Mouse (Mus musculus) heart, adult 9 months (tissue): ENCODE results near the gene Hacd2.

Experiments
- DNase-seq, 2 experiments: peaks; one replicate each; pipeline ENCODE4 v3.0.0; 2022; ENCODE audit warnings: low spot score in 2 of 2

Hacd2 gene

DNA sequence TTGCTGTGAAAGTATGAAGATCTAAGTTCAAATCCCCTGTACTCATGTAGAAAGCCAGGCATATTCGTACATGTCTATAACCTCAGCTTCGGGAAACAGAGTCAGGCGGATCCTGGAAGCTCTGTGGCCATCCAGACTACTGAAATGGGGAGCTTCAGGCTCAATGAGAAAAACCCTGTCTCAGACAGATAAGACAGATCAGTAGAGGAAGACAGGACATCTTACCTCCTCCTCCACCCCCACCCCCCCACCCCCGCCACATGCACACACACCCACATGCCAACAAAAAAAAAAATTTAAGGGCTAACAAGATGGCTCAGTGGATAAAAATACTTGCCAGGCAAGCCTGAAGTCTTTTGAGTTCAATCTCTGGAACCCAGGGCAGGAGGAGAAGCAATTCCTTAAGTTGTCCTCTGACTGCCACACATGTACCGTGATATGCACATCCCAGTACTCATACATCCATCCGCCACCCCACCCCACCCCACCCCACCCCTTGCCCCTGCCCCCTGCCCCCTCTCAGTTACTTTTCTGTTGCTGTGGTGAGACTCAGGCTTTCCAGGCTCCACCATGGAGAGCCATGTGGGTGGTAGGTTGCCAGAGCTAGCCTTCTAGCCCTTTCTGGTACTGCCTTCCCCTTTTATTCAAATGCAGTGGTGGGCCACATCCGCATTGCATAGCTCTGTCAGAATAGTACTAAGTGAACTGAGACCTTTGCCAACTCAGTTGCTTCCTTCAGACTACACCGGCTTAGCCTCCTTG lies 32.4 kb downstream of the Hacd2 start:
- DNase-seq = no peak

DNA sequence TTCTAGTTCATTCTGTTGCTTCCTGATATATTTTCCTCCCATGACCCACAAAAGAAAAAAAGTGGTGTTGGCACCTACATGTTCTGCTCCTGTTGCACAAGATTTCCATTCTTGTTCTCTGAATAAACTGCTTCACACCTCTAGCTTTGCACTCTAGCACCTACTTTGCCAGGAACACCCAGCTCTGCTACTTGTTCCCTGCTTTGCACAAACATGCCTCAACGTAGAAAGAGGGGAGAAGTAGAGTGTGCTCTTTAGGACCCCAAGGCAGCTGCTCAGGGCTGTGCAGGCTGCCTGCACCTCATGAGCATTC lies 32.9 kb downstream of the Hacd2 start:
- DNase-seq = no peak

DNA sequence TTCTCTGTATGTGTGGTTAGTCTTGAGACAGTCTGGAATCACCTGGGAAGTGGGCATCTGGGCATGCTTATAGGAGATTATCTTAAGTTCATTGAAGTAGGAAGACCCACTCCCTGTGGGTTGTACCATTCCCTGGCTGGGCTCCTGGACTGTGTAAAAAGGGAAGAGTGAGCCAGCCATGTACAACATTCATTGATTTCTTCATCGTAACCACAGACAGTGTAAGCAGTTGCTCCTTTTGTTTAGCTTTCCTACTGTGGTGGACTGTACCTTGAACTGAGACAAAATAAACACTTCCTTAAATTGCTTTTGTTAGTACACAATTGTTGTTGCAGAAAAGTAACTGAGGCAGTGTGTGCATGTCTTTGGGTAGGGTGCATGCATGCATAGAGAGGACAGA lies 33.6 kb downstream of the Hacd2 start:
- DNase-seq = no peak

DNA sequence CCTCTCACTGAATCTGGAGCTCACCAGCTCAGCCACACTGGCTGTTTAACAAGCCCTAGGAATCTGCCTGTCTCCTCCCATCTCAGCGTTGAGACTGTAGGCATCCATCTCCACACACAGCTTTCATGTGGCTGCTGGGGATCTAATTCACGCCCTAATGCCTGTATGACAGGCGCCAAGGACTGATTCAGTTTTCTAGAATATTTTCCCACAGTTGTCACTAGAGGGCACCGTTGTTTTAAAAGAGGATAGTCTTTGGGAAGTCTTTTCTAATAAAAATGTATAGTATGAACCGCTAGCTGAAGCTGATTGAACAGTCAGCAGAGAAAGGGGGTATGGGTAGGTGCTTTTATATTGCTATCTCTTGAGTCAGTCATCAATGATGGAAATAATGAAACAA lies 34.1 kb downstream of the Hacd2 start:
- peak; percentile 7 to 37 for DNase-seq

DNA sequence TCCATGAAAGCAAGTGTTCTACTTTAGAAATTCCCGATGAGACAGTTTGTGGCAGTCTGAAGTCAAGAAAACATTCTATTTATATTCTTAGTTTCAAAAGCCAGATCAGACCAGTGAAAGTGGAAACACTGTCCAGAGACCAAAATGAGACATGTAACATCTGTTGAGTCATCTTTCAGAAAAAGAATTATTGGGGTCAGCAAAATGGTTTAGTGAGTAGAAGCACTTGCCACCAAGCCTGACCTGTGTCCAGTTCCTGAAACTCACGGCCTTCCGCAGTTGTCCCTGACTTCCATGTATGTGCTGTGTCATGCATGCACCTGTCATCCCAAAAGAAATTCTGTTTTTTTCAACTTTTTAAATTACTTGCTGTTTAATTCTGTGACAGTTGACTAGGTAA lies 34.6 kb downstream of the Hacd2 start:
- DNase-seq = no peak

DNA sequence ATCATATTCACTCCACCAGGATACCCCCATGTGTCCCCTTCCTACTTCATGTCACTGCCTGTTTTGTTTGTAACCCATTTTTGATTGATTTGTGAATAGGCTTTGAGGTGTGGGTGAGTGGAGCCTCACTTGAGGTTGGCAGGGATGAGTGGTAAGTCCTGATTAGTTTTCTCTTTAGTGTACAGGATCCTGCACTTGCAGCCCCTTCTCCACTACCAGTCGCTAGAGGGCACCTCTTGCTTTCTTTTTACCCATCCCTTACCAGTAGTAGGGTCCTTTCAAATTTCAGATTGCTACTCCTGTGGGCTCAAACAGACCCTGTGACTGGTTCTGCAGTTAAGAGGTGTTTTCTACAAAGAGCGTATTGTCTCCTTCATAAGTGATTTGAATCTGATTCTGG lies 38.8 kb downstream of the Hacd2 start:
- no peak for DNase-seq

DNA sequence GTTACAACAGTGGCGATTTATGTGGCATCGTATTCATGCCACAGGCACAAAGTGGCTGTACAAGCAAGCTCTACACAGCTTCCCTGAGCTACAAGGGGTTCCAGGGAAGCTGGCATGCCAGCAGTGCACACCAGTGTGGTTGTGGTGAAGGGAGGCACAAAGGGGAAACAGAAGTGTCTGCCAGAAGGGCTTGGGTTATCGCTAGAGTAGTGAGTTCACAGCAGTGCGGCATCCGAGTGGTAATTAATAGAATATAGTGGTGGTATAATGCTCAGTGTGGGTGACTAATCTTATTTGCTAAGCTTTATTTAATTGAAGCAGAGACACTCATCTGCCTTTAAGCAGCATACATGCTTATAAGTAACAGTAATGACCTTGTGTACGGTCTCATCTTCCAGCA lies 43.5 kb downstream of the Hacd2 start:
- no peak for DNase-seq

DNA sequence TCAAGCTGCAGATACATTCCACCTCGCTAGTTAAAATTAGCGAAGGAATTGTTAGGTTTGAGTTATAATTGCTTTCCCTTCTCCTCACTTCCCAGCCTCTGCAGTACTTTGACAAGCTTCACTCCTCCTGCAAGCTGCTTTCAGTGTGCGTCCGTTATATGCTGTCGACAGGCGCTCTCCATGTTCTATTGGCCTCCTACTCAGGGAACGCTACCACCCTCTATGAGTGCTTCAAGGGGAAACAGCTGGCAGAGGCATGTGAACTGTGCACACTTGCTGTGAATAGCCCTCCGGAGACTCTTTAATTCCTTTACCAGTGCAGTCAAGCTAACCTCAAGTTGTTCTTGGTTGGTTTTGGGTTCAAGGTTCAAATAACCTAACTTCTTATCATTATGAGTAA lies 44.9 kb downstream of the Hacd2 start:
- DNase-seq = peak; percentile 5 to 11

DNA sequence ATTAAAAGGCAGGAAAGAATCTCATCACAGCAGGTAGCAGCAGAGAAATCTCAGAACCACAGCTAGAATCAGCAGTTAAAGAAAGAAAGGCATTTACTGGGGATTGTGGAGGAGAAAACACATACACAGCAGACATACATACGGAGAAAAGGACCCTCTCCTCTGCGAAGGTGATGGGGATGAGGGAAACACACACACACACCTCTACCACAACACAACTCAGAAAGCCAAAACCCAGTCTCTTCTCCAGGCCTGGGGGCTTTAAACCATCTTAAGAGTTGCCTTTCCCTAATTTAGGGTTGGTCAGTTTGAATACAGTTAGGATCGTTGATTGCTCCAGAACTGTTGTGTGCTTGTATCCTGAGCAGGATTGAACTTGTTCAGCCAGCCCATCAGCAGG lies 45.4 kb downstream of the Hacd2 start:
- no peak for DNase-seq

DNA sequence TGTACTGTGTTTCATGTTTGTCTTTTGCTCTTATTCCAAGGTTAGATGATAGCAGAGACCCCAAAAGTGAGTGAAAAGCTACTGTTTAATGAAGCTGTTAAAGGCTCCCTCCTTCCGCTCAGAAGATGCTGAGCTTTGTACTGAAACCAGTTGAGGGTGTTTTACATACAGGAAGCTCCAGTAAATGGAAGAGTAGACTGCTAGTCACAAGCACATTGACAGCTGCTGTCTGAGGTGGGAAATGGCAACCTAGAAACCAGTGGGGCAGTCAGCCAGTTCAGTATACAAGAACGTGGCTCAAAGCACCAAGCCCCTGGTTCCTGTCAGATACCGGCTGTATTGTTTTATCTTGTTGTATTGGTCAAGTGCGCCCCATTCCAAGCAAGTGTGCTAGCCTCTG lies 46.7 kb downstream of the Hacd2 start:
- no peak for DNase-seq

DNA sequence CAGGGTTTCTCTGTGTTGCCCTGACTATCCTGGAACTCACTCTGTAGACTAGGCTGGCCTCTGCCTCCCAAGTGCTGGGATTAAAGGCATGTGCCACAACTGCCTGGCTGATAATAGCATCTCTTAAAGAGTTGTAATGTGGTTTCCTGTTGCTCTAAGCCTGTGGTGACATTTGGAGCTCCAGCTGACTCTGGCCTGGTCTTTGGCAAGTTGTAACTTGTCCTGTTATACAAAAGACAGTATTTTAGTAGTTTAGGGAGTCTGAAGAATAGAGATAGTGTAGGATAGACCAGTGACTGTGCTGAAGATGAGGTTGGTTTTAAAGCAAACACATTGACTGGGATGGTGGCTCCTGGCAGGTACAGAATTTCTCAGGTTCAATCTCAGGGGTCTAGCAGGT lies 52.2 kb downstream of the Hacd2 start:
- DNase-seq = no peak

DNA sequence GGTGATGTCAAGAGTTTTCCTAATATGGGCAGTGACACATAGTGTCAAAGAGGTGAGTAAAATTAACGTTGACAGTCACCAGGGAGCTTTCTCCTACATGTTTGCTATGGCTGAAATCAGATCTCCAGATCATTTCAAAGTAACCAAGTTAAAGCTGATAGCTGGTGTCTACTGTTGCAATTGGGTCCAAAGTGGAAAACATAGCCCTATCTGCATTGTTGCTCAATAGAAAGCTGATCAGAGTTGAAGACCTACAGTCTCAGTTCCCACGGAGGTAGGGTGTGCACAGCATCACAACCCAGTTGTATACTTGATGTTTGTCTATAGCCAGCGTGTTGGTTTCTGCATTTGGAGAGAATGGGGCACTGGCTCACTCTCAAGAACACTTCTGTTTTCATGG lies 53.4 kb downstream of the Hacd2 start:
- no peak for DNase-seq

DNA sequence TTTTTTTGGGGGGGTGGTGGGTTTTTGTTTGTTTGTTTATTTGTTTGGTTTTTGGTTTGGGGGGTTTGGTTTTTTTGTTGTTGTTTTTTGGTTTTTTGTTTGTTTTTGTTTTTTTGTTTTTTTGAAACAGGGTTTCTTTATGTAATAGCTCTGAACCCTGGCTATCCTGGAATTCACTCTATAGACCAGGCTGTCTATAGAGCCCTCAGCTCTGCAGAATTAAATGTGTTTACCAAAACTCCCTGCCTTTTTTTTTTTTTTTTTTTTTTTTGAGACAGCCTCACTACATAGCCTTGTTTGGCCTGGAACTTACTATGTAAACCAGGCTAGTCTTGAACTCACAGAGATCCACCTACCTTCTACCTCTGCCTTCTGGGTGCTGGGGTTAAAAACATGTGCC lies 71.3 kb downstream of the Hacd2 start:
- DNase-seq = no peak

DNA sequence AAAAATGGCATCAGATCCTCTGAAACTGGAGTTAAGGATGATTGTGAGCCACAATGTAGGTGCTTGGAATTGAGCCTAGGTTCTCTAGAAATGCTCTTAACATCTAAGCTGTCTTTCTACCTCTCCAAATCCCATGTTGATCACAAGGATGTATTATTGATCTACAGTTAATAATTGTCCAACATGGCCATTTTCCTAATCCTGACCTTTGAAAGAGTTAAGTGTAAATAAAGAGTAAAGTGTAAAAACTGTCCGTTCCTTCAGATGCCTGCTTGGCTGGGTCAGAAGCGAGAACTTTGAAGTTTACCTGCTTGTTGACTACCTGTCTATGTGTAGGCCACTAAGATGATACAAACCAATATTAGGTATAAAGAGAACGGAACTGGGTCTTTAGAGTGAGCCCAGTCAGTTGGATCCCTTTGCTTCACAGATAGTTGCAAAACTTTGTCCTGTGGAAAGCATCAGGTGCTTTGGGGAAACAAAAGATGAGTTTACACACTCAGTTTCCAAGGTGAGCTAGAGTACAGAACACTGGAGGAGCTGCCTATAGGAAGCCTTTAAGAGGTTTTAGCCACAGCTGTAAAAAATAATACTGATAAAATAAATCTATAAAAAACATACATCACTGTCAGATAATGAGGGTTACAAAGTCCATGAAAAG lies 75.8 kb downstream of the Hacd2 start:
- DNase-seq = no peak

DNA sequence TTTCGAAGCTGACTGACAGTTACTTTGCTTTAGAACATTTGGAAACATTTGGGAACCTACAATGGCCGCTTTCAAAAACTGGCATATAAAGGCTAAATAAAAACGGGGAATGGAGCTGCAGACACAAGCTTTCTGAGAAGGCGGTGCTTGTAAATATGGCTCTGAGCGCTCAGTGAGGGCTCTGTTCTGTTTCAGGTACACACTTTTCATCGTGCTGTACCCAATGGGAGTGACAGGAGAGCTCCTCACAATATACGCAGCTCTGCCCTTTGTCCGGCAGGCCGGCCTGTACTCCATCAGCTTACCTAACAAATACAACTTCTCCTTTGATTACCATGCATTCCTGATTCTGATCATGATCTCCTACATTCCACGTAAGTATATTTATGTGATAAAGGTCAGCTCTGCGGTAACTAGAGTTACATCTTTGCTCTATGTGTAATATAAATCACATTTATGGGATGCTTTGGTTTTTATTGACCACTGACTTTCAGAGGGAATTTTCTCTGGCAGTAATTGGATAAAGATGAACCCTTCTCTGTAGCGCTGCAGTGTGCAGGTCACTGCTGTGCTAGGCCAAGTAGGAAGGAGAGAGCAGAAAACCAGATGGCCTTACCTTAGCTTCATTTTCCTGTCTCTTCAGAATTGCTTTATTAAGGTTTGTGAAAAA lies 79.7 kb downstream of the Hacd2 start:
- no peak for DNase-seq

DNA sequence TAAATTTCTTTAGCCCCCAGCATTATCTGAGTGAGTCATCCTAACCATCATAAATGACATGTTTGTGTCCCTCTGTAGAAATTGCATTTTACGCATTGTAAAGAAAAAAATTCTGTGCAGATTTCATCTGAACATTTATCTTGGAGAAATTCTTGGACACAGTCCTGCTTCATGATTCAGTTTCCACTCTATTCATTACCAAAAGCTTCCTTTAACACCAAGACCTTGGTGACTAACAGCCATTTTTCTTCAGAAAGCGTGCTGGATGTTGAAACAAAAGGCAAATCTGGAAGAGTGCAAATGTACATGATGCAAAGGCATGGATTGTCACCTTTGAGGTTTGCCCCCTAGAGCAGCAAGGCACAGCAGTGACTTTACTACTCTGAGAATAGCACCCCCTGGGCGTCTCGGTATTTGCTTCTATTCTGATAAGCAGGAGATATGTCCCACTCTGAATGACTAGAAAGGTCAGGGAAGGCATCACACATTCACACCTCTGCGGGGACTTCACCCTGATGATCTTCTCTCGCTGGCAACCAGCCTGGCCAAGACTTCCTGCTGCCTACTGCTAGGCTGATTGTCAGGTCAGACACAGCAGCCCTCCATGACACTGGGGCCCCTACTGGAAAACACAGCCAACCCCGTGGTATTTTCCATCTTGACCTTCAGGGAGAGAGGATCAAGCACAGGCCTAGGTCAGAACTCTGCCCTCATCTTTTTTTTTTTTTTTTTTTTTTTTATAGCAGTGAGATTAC lies 80.8 kb downstream of the Hacd2 start:
- no peak for DNase-seq

DNA sequence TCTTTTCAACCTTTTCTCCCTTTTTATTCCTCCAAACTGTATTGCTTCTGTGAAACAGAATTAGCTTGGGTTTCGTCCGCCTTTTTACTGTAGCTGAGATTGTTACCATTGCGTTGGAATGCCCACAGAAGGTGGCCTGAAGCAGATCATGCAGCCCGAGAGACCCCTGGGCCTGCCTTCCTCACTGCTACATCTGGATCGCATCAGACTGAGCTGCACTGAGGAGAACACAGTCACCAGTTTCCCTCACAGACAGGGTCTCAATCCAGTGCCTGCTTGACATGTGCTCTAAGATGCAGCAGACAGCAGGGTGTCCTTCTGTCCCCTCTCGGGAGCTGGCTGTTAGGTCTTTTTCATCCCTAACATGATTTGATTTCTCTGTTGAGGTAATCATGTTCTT lies 85.8 kb downstream of the Hacd2 start:
- DNase-seq = no peak

DNA sequence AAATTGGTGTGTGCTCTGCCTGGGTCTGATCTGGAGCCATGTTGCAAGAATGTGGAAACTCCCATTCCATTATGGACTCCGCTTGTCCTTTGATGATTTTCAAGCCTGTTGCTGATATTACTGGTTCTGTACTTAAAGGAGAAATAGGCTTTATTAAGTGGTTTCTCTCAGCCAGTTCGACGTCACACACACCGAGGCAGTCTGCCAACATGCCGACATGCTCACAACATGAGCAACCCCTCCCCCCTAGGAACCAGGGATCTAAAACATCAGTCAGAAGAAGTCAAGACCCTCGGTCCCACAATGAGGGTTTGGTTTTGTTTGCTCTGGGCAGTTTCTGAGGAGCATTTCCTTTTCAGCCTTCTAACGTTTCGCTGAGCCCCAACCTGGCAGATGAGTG lies 86.9 kb downstream of the Hacd2 start:
- no peak for DNase-seq

DNA sequence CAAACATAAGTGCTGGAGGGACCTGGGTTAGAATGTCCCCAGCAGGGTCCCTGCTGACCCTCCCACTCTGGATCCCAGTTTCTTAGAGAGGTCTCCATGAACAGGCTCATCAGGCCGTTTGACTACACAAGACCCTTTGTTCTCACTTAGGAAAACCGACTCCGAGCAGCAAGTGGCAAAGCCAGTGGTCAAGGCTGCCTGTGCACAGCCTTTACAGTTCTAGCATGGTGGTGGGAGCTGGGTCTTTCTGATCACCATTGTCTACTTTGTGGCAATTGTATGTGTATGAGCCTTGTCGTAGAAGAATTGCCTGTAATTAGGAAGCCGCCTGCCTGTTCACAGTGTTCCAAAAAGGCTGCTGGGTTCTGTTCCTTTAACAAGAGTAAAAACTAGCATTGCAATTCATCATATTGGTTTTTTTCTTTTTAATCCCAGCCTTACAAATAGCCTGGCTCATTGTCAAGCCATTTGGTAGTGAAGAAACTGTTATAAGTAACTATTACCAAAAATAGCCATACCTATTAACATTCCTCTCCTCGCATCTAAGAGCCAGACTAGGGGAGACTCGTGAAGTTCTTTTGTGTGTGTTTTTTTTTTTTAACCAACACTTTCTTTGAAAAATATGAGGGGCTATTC lies 87.5 kb downstream of the Hacd2 start:
- no peak for DNase-seq

DNA sequence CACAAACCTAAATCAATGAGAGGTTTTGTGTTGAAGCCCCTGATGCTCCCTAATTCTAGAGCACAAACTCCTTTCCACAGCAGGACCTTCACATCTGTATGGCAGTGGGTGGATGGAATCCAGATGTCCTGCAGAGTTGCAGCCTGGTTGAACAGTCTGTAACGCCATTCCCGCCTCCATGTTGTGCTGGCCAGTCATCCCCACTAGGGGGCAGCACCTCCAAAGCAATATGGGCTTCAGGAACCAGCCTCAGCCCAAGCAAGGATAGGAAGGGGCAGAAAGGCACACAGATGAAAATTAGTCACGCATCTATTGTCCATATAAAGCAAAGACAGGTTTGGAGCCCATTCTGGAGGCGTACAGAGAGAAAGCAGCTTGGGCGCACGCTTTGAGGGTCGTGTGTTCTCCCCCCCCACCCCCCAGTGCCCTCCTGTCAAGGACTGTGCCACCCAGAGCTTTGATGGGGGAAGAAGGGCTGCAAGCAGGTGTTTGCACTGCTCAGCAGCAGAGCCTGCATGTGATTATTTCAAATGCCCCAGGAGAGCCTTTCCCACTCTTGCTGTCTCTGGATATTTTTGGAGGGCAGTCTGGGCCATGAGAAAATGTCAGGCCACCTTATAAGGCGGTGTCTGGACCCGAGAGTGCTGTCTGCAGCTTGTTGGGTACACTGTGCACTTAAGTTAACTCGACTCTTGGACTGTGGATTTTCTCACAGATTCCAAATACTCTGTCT lies 88.3 kb downstream of the Hacd2 start:
- peak; percentile 62 to 73 for DNase-seq

DNA sequence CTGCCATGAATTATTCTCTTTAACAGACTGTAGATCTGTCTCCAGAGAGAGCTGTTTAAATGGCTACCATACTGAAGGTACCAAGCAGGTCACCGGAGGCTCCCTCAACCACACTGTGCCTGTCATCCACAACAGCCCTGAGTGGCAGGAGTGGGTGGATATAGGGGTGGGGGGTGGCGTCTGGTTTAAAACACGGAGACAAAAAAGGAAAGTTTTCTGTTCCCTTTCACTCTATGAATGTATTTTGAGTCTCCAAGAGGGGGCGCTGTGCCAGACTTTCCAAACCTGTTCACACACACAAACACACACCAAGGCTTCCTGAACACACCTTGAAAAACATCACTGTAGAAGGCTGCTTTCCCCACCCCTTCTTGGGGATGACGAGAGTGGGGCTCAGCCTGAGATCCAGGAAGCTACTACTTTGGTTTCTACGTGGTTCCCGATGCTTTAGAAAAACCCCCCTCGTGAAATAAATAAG lies 89.0 kb downstream of the Hacd2 start:
- DNase-seq = no peak
